23 mouse cellular contexts compared by ENCODE assay signal in genomic region chr11:94945236-94945635, GRCm38 (mm10). TPM values are rescaled to one million over a fixed set of nuclear protein-coding genes. Genes with fewer than 3 reads are reported as not detected.
DNase-seq lines count a peak whose midpoint lies in the region; ATAC-seq and TF ChIP-seq lines count a peak whose summit lies in the region.
"Had no signal": no experiment of that assay in that cellular context is flagged by ENCODE, and none has a peak within 500 bp of the region (broad histone marks: within the 10 kb centered on the region; RNA-seq: fewer than 3 reads in every experiment).

No protein-coding gene starts in this region.

- no peak overlapping the region for H3K9ac ChIP-seq in intestine, embryonic 14.5 days (ENCODE audit: low read length)
- no peak overlapping the region for H3K9ac ChIP-seq in intestine, embryonic 16.5 days (ENCODE audit: low read depth, low read length)
- no peak overlapping the region for H3K9ac ChIP-seq in hindbrain, embryonic 14.5 days
- H3K9ac ChIP-seq: forebrain, embryonic 15.5 days; neural tube, embryonic 13.5 days had no signal

- H3K4me2 ChIP-seq in intestine, embryonic 14.5 days (ENCODE audit: low read length) = no peak overlapping the region
- H3K4me2 ChIP-seq in intestine, embryonic 16.5 days (ENCODE audit: low read depth, low read length) = no peak overlapping the region
- peak overlapping the region; percentile 12 for H3K4me2 ChIP-seq in myocyte (ENCODE audit: low read depth)
- H3K4me2 ChIP-seq in hindbrain, embryonic 14.5 days (replicated peaks) = no peak overlapping the region
- H3K4me2 ChIP-seq: forebrain, embryonic 15.5 days; neural tube, embryonic 13.5 days had no signal

- H3K36me3 ChIP-seq in intestine, embryonic 14.5 days (ENCODE audit: control insufficient read depth, insufficient read depth, low read length) = peaks cover 99% of the 10 kb centered on the region
- peaks cover 3% of the 10 kb centered on the region for H3K36me3 ChIP-seq in intestine, embryonic 16.5 days (ENCODE audit: control insufficient read depth, insufficient read depth, low read length)
- H3K36me3 ChIP-seq in myocyte (ENCODE audit: control insufficient read depth, insufficient read depth) = peaks cover 13% of the 10 kb centered on the region
- no peaks in the 10 kb centered on the region for H3K36me3 ChIP-seq in hindbrain, embryonic 14.5 days (replicated peaks; ENCODE audit: control insufficient read depth, insufficient read depth)
- H3K36me3 ChIP-seq: forebrain, embryonic 15.5 days; neural tube, embryonic 13.5 days had no signal

- no peak for DNase-seq in intestine, embryonic 14.5 days (ENCODE audit: low spot score)
- peak; percentile 20 for DNase-seq in 3T3-L1 (ENCODE audit: low read depth, low spot score)
- DNase-seq in hindbrain, embryonic 14.5 days (ENCODE audit: low spot score) = no peak
- DNase-seq in ovary, adult 18-20 months (ENCODE audit: low spot score) = no peak
- DNase-seq: adrenal gland, adult 8-10 months; cerebellum, adult 8-10 months; kidney, adult 8-10 months; liver; thymus, postnatal 36 days had no signal

- no peak overlapping the region for H3ac ChIP-seq in myocyte (ENCODE audit: control insufficient read depth, insufficient read length)

- H3K9me3 ChIP-seq in intestine, embryonic 14.5 days (ENCODE audit: control insufficient read depth, low read length) = no peaks in the 10 kb centered on the region
- no peaks in the 10 kb centered on the region for H3K9me3 ChIP-seq in intestine, embryonic 16.5 days (ENCODE audit: control insufficient read depth, low read length)
- H3K9me3 ChIP-seq in hindbrain, embryonic 14.5 days (ENCODE audit: control insufficient read depth, low read length) = no peaks in the 10 kb centered on the region
- H3K9me3 ChIP-seq: forebrain, embryonic 15.5 days; heart, embryonic 10.5 days; neural tube, embryonic 13.5 days had no signal

- H3K4me3 ChIP-seq in intestine, embryonic 14.5 days (ENCODE audit: low read depth, low read length) = no peak overlapping the region
- no peak overlapping the region for H3K4me3 ChIP-seq in intestine, embryonic 16.5 days (ENCODE audit: low read length)
- no peak overlapping the region for H3K4me3 ChIP-seq in myocyte
- H3K4me3 ChIP-seq in hindbrain, embryonic 14.5 days (replicated peaks; ENCODE audit: low read length) = no peak overlapping the region
- H3K4me3 ChIP-seq: erythroblast, embryonic 14.5 days; forebrain, embryonic 15.5 days; heart, embryonic 10.5 days; layer of hippocampus, adult 2 months; neural tube, embryonic 13.5 days had no signal

- H3K27me3 ChIP-seq in intestine, embryonic 14.5 days (replicated peaks; ENCODE audit: control insufficient read depth, insufficient read depth, low read length) = no peaks in the 10 kb centered on the region
- H3K27me3 ChIP-seq in intestine, embryonic 16.5 days (replicated peaks; ENCODE audit: control insufficient read depth, insufficient read depth, low read length) = no peaks in the 10 kb centered on the region
- no peaks in the 10 kb centered on the region for H3K27me3 ChIP-seq in myocyte (ENCODE audit: control insufficient read depth, insufficient read depth, insufficient read length)
- no peaks in the 10 kb centered on the region for H3K27me3 ChIP-seq in hindbrain, embryonic 14.5 days (ENCODE audit: control insufficient read depth, insufficient read depth, low read length)
- H3K27me3 ChIP-seq: forebrain, embryonic 15.5 days had no signal

- H3K27ac ChIP-seq in intestine, embryonic 14.5 days (ENCODE audit: low read depth) = peak overlapping the region; percentile 29; the same call in 1 of the 2 replicates
- H3K27ac ChIP-seq in intestine, embryonic 16.5 days (ENCODE audit: low read length) = no peak overlapping the region
- H3K27ac ChIP-seq in hindbrain, embryonic 14.5 days = no peak overlapping the region
- H3K27ac ChIP-seq: forebrain, embryonic 15.5 days; heart, embryonic 10.5 days; layer of hippocampus, adult 2 months; neural tube, embryonic 13.5 days had no signal

- WGBS in intestine, embryonic 14.5 days = 87% methylated on average over 12 of the region's 12 CpGs
- WGBS in intestine, embryonic 16.5 days = 83% methylated on average over 12 of the region's 12 CpGs
- WGBS in hindbrain, embryonic 14.5 days = 89% methylated on average over 12 of the region's 12 CpGs

- no peak for ATAC-seq in intestine, embryonic 14.5 days (replicated peaks; ENCODE audit: low FRiP score, low TSS enrichment, low read depth)
- no peak for ATAC-seq in intestine, embryonic 16.5 days
- peak; percentile 48; the same call in 1 of the 2 replicates for ATAC-seq in common myeloid progenitor, adult 5-6 weeks (replicated peaks; ENCODE audit: low read depth, poor library complexity, severe bottlenecking)
- ATAC-seq in hindbrain, embryonic 14.5 days (ENCODE audit: low FRiP score) = no peak
- ATAC-seq: CD4-positive, CD25-positive, alpha-beta regulatory T cell, adult 4 months; forebrain, embryonic 15.5 days had no signal

- H3K4me1 ChIP-seq in intestine, embryonic 14.5 days (replicated peaks; ENCODE audit: control insufficient read depth, insufficient read depth, low read length) = no peaks in the 10 kb centered on the region
- peaks cover 4% of the 10 kb centered on the region; the same call in 1 of the 2 replicates for H3K4me1 ChIP-seq in intestine, embryonic 16.5 days (ENCODE audit: control insufficient read depth, insufficient read depth, low read length)
- H3K4me1 ChIP-seq in hindbrain, embryonic 14.5 days (replicated peaks; ENCODE audit: control insufficient read depth, insufficient read depth, low read length) = no peaks in the 10 kb centered on the region
- H3K4me1 ChIP-seq: forebrain, embryonic 15.5 days; neural tube, embryonic 13.5 days had no signal

- H3K79me2 ChIP-seq in myocyte (ENCODE audit: control insufficient read depth, insufficient read depth) = no peaks in the 10 kb centered on the region

- no peak for TF ChIP-seq POLR2A in myocyte (IDR thresholded peaks at IDR 0.05; ENCODE audit: insufficient read length, low read depth)

TF ChIP-seq in myocyte, 11 proteins besides CTCF, POLR2A, EP300 and RAD21:
- TF ChIP-seq MAX (IDR thresholded peaks at IDR 0.05; ENCODE audit: low read depth) = no peak
- TF ChIP-seq MYOG (IDR thresholded peaks at IDR 0.05; ENCODE audit: control insufficient read depth in 1 of 3, insufficient read depth in 1 of 3, insufficient read length in 2 of 3, low read depth in 2 of 3) = no peak
- no peak for TF ChIP-seq E2F4 (IDR thresholded peaks at IDR 0.05; ENCODE audit: insufficient read depth)
- no peak for TF ChIP-seq MYOD1 (IDR thresholded peaks at IDR 0.05; ENCODE audit: control insufficient read depth in 1 of 3, insufficient read length in 2 of 3, low read depth in 2 of 3)
- TF ChIP-seq CEBPB (IDR thresholded peaks at IDR 0.05; ENCODE audit: insufficient read depth, poor library complexity, severe bottlenecking) = no peak
- TF ChIP-seq TCF3 (IDR thresholded peaks at IDR 0.05; ENCODE audit: insufficient read length, low read depth) = no peak
- TF ChIP-seq TCF12 (IDR thresholded peaks at IDR 0.05; ENCODE audit: insufficient read depth, poor library complexity, severe bottlenecking) = no peak
- no peak for TF ChIP-seq POLR2AphosphoS2 (IDR thresholded peaks at IDR 0.05; ENCODE audit: insufficient read length, low read depth)
- TF ChIP-seq SRF (IDR thresholded peaks at IDR 0.05; ENCODE audit: control insufficient read depth, insufficient read length, low read depth) = no peak
- no peak for TF ChIP-seq REST (IDR thresholded peaks at IDR 0.05; ENCODE audit: insufficient read depth, insufficient read length)
- TF ChIP-seq USF1 (IDR thresholded peaks at IDR 0.05; ENCODE audit: low read depth) = no peak
TF ChIP-seq in myocyte: peak in this region for 0.

RNA-seq across cellular contexts. Expression of gene Col1a1, which starts 9.2 kb away (rescaled TPM):
- 841 and 905 TPM in 2 replicates for polyA plus RNA-seq in intestine, embryonic 14.5 days (2014; fragmentation: Nextera tagmentation; extraction: Ambion mirVana)
- 890 and 1,013 TPM in 2 replicates for polyA plus RNA-seq in intestine, embryonic 16.5 days (2015; fragmentation: Nextera tagmentation; extraction: Ambion mirVana)
- total RNA-seq in common myeloid progenitor, adult 5-6 weeks (2017) = not detected in 2 replicates
- 206 TPM for polyA plus RNA-seq in myocyte (2012; fragmentation: generic; extraction: Trizol)
- 125 and 157 TPM in 2 replicates for polyA plus RNA-seq in hindbrain, embryonic 14.5 days (2014; fragmentation: Nextera tagmentation; extraction: Ambion mirVana)

RNA-seq across cellular contexts. Expression of gene Hils1, which starts 22.2 kb away (rescaled TPM):
- polyA plus RNA-seq in intestine, embryonic 14.5 days (2014; fragmentation: Nextera tagmentation; extraction: Ambion mirVana) = not detected in 2 replicates
- polyA plus RNA-seq in intestine, embryonic 16.5 days (2015; fragmentation: Nextera tagmentation; extraction: Ambion mirVana) = not detected in 2 replicates
- not detected in 2 replicates for total RNA-seq in common myeloid progenitor, adult 5-6 weeks (2017)
- 0.37 TPM for polyA plus RNA-seq in myocyte (2012; fragmentation: generic; extraction: Trizol)
- not detected in 2 replicates for polyA plus RNA-seq in hindbrain, embryonic 14.5 days (2014; fragmentation: Nextera tagmentation; extraction: Ambion mirVana)
- total RNA-seq: adrenal gland, adult 8-10 months; gastrocnemius, adult 8-10 months; layer of hippocampus, adult 2 months; left cerebral cortex, adult 18-20 months; MEL had no signal
- polyA plus RNA-seq: CD4-positive, CD25-positive, alpha-beta regulatory T cell, adult 4 months; erythroblast, embryonic 14.5 days; forebrain, embryonic 15.5 days; heart, embryonic 10.5 days; hindbrain, embryonic 11.5 days; lung, embryonic 16.5 days; neural tube, embryonic 13.5 days had no signal

RNA-seq across cellular contexts. Expression of gene Sgca, which starts 30.9 kb away (rescaled TPM):
- 0.22 TPM in 1 of 2 replicates, not detected in the other for polyA plus RNA-seq in intestine, embryonic 14.5 days (2014; fragmentation: Nextera tagmentation; extraction: Ambion mirVana)
- polyA plus RNA-seq in intestine, embryonic 16.5 days (2015; fragmentation: Nextera tagmentation; extraction: Ambion mirVana) = 0.26 and 0.36 TPM in 2 replicates
- not detected in 2 replicates for total RNA-seq in common myeloid progenitor, adult 5-6 weeks (2017)
- 303 TPM for polyA plus RNA-seq in myocyte (2012; fragmentation: generic; extraction: Trizol)
- 0.17 TPM in 1 of 2 replicates, not detected in the other for polyA plus RNA-seq in hindbrain, embryonic 14.5 days (2014; fragmentation: Nextera tagmentation; extraction: Ambion mirVana)
- total RNA-seq: adrenal gland, adult 8-10 months; left cerebral cortex, adult 18-20 months; MEL had no signal
- polyA plus RNA-seq: CD4-positive, CD25-positive, alpha-beta regulatory T cell, adult 4 months; erythroblast, embryonic 14.5 days; forebrain, embryonic 15.5 days; neural tube, embryonic 13.5 days had no signal

RNA-seq across cellular contexts. Expression of gene Ppp1r9b, which starts 45.6 kb away (rescaled TPM):
- polyA plus RNA-seq in intestine, embryonic 14.5 days (2014; fragmentation: Nextera tagmentation; extraction: Ambion mirVana) = 11.9 and 12.2 TPM in 2 replicates
- polyA plus RNA-seq in intestine, embryonic 16.5 days (2015; fragmentation: Nextera tagmentation; extraction: Ambion mirVana) = 5.2 and 5.6 TPM in 2 replicates
- 145 and 164 TPM in 2 replicates for total RNA-seq in common myeloid progenitor, adult 5-6 weeks (2017)
- 42.4 TPM for polyA plus RNA-seq in myocyte (2012; fragmentation: generic; extraction: Trizol)
- 27.1 and 27.5 TPM in 2 replicates for polyA plus RNA-seq in hindbrain, embryonic 14.5 days (2014; fragmentation: Nextera tagmentation; extraction: Ambion mirVana)

Comparison
In these comparisons a context has a peak if more than half of its experiments do, and no peak if none do; other contexts are left out.
1. RNA of gene Sgca, which starts 30.9 kb away (polyA plus RNA-seq): 303 TPM in myocyte (single experiment); 0.26 to 0.36 TPM in intestine, embryonic 16.5 days, 0.17 TPM in hindbrain, embryonic 14.5 days and 0.22 TPM in intestine, embryonic 14.5 days; every median in the first group is over 100 times any median in the second.